Mouse (Mus musculus): ENCODE measurements around the gene Rragc. TPM values are rescaled to one million over a fixed set of nuclear protein-coding genes. Genes with fewer than 3 reads are reported as not detected.
"Not testable (repeated sequence)": the region's sequence is repeated elsewhere in the genome, so short reads cannot be mapped to it uniquely, and the experiment has no call there.

The Rragc gene
- polyA plus RNA-seq, 1 experiment from 2014 or later: 69.0 TPM

DNA sequence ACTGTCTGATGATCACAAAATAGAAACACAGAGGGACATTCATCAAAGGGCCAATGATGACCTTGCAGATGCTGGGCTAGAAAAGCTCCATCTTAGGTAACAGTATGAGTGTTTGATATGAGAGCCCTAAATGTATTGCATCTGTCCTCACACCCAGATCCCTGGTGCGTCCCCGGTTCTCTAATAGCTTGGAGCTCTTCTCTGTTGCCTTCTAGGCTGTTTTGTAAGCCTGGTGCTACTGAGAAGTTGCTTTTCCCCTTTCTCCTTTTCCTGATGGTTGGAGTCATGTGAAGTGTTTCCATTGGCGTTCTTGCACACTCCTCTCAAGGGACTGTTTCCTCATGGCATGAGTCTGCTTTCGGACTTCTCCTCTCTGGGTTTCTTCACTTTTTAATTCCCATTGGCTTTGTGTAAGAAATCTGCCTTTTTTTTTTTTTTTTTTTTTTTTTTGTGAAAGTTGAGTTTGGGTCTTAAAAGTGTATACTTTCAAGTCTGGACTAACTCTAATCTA lies 3.9 kb downstream of the Rragc start:
- Histone ChIP-seq H3K4me1 (peaks cover 18% of the 10 kb centered on the region), H3K27me3 (no peaks in the 10 kb centered on the region), H3K9me3 (replicated peaks) (no peaks in the 10 kb centered on the region), H3K4me3 (no peak overlapping the region), H3K4me2 (replicated peaks) (no peak overlapping the region), H3K27ac (no peak overlapping the region), H3K9ac (no peak overlapping the region), H3K36me3 (peaks cover 49% of the 10 kb centered on the region)
- 90% methylated on average over 4 of the region's 4 CpGs for WGBS
- ATAC-seq (ENCODE audit: low FRiP score): no peak

GRCm38 (mm10) chr4:123927961-123928360 lies 10.7 kb downstream of the Rragc start:
- no peak overlapping the region for H3K9ac ChIP-seq
- H3K4me2 ChIP-seq (replicated peaks): no peak overlapping the region
- peaks cover 76% of the 10 kb centered on the region for H3K36me3 ChIP-seq
- no peaks in the 10 kb centered on the region for H3K9me3 ChIP-seq (replicated peaks)
- H3K27ac ChIP-seq: no peak overlapping the region
- H3K27me3 ChIP-seq: no peaks in the 10 kb centered on the region
- ATAC-seq (ENCODE audit: low FRiP score): no peak
- H3K4me1 ChIP-seq: no peaks in the 10 kb centered on the region
- H3K4me3 ChIP-seq: no peak overlapping the region

DNA sequence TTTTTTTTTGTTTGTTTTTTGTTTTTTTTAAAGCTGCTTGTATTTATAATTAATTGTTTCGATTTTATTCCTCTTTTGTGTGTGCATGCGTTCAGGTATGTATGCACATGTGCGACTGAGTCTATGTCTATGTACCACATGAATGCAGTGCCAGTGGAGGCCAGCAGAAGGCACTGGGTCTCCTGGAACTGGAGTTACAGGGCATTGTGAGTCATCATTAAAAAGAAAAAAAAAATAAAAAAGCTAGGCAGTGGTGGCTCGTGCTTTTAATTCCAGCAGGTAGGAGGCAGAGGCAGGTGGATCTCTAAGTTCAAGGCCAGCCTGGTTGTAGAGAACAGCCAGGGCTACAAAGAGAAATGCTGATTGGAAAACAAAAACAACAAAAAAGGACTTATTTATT lies 12.7 kb downstream of the Rragc start:
- Histone ChIP-seq H3K36me3 (peaks cover 75% of the 10 kb centered on the region), H3K4me2 (replicated peaks) (no peak overlapping the region), H3K27ac (no peak overlapping the region), H3K4me1 (no peaks in the 10 kb centered on the region), H3K27me3 (no peaks in the 10 kb centered on the region), H3K9ac (no peak overlapping the region), H3K4me3 (no peak overlapping the region), H3K9me3 (replicated peaks) (no peaks in the 10 kb centered on the region)
- 95% methylated on average over 4 of the region's 4 CpGs for WGBS
- no peak for ATAC-seq (ENCODE audit: low FRiP score)

GRCm38 (mm10) chr4:123934306-123934705 lies 17.1 kb downstream of the Rragc start:
- no peak for ATAC-seq (ENCODE audit: low FRiP score)
- WGBS: 93% methylated on average over 4 of the region's 4 CpGs
- no peak overlapping the region for H3K27ac ChIP-seq

DNA sequence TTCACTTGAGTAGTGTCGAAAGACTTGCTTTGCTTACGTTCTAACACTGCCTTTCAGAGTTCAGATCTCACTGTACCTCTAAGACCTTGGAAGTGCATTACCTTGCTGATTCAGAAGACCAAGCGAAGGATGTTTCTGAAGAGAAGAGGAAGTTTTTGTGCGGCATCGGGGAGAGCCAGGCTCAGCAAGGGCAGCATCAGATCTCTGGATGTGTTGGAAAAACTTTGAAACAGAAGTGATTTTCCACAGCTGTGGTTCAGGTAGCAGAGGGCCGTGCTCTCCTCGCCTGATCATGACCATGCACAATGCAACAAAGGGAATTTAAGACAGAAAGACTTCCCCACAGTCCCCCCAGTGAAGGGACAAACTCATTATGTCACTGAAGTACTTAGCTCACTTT lies 18.8 kb downstream of the Rragc start:
- ATAC-seq (ENCODE audit: low FRiP score): no peak

More at GRCm38 (mm10) chr4:123934306-123934705, 17.1 kb downstream of the Rragc start:
- Histone ChIP-seq H3K4me2 (replicated peaks) (no peak overlapping the region), H3K4me1 (no peaks in the 10 kb centered on the region), H3K9ac (no peak overlapping the region), H3K4me3 (no peak overlapping the region), H3K36me3 (peaks cover 72% of the 10 kb centered on the region), H3K27me3 (no peaks in the 10 kb centered on the region), H3K9me3 (replicated peaks) (no peaks in the 10 kb centered on the region)

GRCm38 (mm10) chr4:123939838-123940237 lies 22.6 kb downstream of the Rragc start:
- Histone ChIP-seq H3K27ac (no peak overlapping the region), H3K9ac (no peak overlapping the region), H3K27me3 (no peaks in the 10 kb centered on the region), H3K36me3 (peaks cover 24% of the 10 kb centered on the region), H3K4me2 (replicated peaks) (no peak overlapping the region), H3K9me3 (replicated peaks) (no peaks in the 10 kb centered on the region), H3K4me1 (no peaks in the 10 kb centered on the region), H3K4me3 (no peak overlapping the region)
- ATAC-seq (ENCODE audit: low FRiP score): no peak
- 7% methylated on average over 4 of the region's 4 CpGs for WGBS

More for the DNA sequence above, 18.8 kb downstream of the Rragc start:
- H3K4me2 ChIP-seq (replicated peaks): no peak overlapping the region
- H3K9me3 ChIP-seq (replicated peaks): no peaks in the 10 kb centered on the region
- H3K4me1 ChIP-seq: no peaks in the 10 kb centered on the region
- no peak overlapping the region for H3K27ac ChIP-seq
- H3K4me3 ChIP-seq: no peak overlapping the region
- H3K27me3 ChIP-seq: no peaks in the 10 kb centered on the region
- H3K36me3 ChIP-seq: peaks cover 55% of the 10 kb centered on the region
- 94% methylated on average over 7 of the region's 7 CpGs for WGBS
- H3K9ac ChIP-seq: no peak overlapping the region

DNA sequence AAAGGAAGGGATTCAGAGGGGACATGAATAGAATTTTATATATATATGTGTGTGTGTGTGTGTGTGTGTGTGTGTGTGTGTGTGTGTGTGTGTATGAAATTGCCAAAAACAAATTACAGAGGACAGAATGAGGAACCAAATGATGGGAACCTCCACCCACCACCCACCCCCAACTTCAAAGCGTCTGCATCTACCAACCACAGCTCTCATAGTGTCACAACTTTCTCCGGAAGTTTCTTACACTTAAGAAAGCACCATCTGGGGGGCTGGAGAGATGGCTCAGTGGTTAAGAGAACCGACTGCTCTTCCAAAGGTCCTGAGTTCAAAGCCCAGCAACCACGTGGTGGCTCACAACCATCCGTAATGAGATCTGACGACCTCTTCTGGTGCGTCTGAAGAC lies 23.6 kb downstream of the Rragc start:
- H3K4me1 ChIP-seq; H3K9ac ChIP-seq; H3K27ac ChIP-seq; H3K4me3 ChIP-seq; H3K4me2 ChIP-seq (replicated peaks); H3K27me3 ChIP-seq; H3K9me3 ChIP-seq (replicated peaks); ATAC-seq (ENCODE audit: low FRiP score): not testable (repeated sequence)
- H3K36me3 ChIP-seq: peaks cover 15% of the 10 kb centered on the region
- 82% methylated on average over 7 of the region's 7 CpGs for WGBS

DNA sequence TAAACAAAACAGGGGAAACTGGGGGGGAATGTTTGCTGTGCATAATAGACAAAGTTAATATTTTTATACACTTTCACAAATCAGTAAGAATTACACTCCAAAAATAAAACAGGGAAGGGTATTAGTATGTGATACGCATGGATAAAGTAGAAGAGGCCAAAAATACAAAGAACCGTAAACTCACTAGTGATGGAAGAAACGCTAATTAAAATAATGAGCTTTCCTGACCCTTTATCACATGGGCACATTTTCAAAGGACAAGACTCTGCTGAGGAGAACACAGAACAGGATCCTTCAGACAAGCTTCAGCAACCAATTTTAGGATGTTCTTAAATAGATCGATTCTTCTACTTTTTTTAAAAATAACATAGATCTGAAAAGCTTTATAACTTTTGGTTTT lies 29.5 kb downstream of the Rragc start:
- Histone ChIP-seq H3K4me1 (no peaks in the 10 kb centered on the region), H3K27ac (no peak overlapping the region), H3K36me3 (no peaks in the 10 kb centered on the region), H3K9me3 (replicated peaks) (no peaks in the 10 kb centered on the region), H3K27me3 (0 out of 2 replicates have a peak, but pooled peaks cover 7% of the 10 kb centered on the region), H3K4me3 (no peak overlapping the region), H3K4me2 (replicated peaks) (no peak overlapping the region), H3K9ac (no peak overlapping the region)
- 87% methylated on average over 4 of the region's 4 CpGs for WGBS
- no peak for ATAC-seq (ENCODE audit: low FRiP score)

- H3K9me3 ChIP-seq (replicated peaks): no peaks in the 10 kb centered on the region
- no peaks in the 10 kb centered on the region for H3K36me3 ChIP-seq
- no peak overlapping the region for H3K9ac ChIP-seq
- peaks cover 3% of the 10 kb centered on the region; the same call in 1 of the 2 replicates for H3K4me1 ChIP-seq
- H3K27me3 ChIP-seq: 0 out of 2 replicates have a peak, but pooled peaks cover 7% of the 10 kb centered on the region
- 48% methylated on average over 5 of the region's 5 CpGs for WGBS
- no peak overlapping the region for H3K4me3 ChIP-seq
- ATAC-seq (ENCODE audit: low FRiP score): no peak
- no peak overlapping the region for H3K27ac ChIP-seq
- H3K4me2 ChIP-seq (replicated peaks): no peak overlapping the region
These were observed 29.9 kb downstream of the Rragc start for GRCm38 (mm10) chr4:123947149-123947548.

DNA sequence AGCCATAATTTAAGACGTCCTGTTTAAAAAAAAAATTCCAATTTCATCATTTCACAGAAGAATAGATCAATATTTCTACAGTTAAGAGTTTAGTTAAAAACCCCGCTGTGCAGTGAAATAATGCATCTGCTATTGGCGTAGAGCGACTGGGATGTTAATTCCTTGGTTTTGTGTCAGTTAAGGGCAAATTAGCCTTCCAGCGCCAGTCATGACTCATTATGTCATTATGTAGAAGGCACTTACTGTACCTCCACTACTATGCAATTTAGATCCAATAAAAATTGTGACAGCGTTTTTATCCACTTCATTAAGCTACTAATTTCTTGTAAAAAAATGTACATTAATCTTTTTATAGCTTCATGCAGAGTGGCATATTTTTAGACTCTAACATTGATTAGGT lies 31.7 kb downstream of the Rragc start:
- Histone ChIP-seq H3K27me3 (0 out of 2 replicates have a peak, but pooled peaks cover 7% of the 10 kb centered on the region), H3K9ac (no peak overlapping the region), H3K36me3 (no peaks in the 10 kb centered on the region), H3K27ac (no peak overlapping the region), H3K4me3 (no peak overlapping the region), H3K9me3 (replicated peaks) (no peaks in the 10 kb centered on the region), H3K4me1 (peaks cover 3% of the 10 kb centered on the region; the same call in 1 of the 2 replicates), H3K4me2 (replicated peaks) (no peak overlapping the region)
- WGBS: 76% methylated on average over 6 of the region's 6 CpGs
- ATAC-seq (ENCODE audit: low FRiP score): no peak

DNA sequence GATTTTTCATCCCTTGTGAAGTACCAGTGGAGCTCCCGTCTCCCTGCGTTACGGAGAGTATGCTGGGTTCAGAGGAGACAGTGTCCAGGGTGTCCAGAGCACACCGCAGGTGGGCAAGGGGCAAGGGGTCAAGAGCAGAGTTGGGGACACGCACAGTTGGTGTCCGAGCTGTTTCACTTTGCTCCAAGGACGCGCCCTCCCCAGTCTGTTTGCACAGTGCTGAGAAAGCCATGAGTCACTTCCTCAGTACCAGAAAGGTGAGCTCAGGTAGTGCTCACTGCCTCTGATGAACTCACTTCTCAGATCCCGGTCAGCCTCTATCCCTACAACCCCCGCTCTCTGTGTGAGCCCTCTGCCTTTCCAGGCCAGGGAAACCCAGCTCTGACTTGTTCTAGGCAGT lies 32.4 kb downstream of the Rragc start:
- Histone ChIP-seq H3K9me3 (replicated peaks) (no peaks in the 10 kb centered on the region), H3K9ac (no peak overlapping the region), H3K36me3 (no peaks in the 10 kb centered on the region), H3K27ac (no peak overlapping the region), H3K4me1 (peaks cover 3% of the 10 kb centered on the region; the same call in 1 of the 2 replicates), H3K4me3 (no peak overlapping the region), H3K4me2 (replicated peaks) (no peak overlapping the region), H3K27me3 (0 out of 2 replicates have a peak, but pooled peaks cover 7% of the 10 kb centered on the region)
- ATAC-seq (ENCODE audit: low FRiP score): no peak
- WGBS: 74% methylated on average over 10 of the region's 10 CpGs

GRCm38 (mm10) chr4:123952059-123952458 lies 34.8 kb downstream of the Rragc start:
- ATAC-seq (ENCODE audit: low FRiP score): no peak
- H3K4me3 ChIP-seq: no peak overlapping the region
- no peak overlapping the region for H3K27ac ChIP-seq
- no peaks in the 10 kb centered on the region for H3K36me3 ChIP-seq
- H3K9ac ChIP-seq: no peak overlapping the region
- H3K9me3 ChIP-seq (replicated peaks): no peaks in the 10 kb centered on the region
- peaks cover 11% of the 10 kb centered on the region for H3K27me3 ChIP-seq
- H3K4me2 ChIP-seq (replicated peaks): no peak overlapping the region
- 53% methylated on average over 8 of the region's 8 CpGs for WGBS
- H3K4me1 ChIP-seq: peaks cover 11% of the 10 kb centered on the region

- WGBS: 8% methylated on average over 31 of the region's 31 CpGs
- peaks cover 16% of the 10 kb centered on the region for H3K4me1 ChIP-seq
- H3K4me3 ChIP-seq: peak overlapping the region; percentile 5; the same call in 1 of the 2 replicates
- H3K4me2 ChIP-seq (replicated peaks): peak overlapping the region; percentile 41
- no peak overlapping the region for H3K27ac ChIP-seq
- H3K27me3 ChIP-seq: peaks cover 16% of the 10 kb centered on the region
- H3K36me3 ChIP-seq: no peaks in the 10 kb centered on the region
- H3K9me3 ChIP-seq (replicated peaks): no peaks in the 10 kb centered on the region
- ATAC-seq (ENCODE audit: low FRiP score): peak; percentile 73
- no peak overlapping the region for H3K9ac ChIP-seq
These were observed 39.7 kb downstream of the Rragc start for GRCm38 (mm10) chr4:123956703-123957491.
